Mouse (Mus musculus): ENCODE results near the gene Tmx2. TPM values are rescaled to one million over a fixed set of nuclear protein-coding genes. Genes with fewer than 3 reads are reported as not detected.

The Tmx2 gene
- polyA plus RNA-seq, 1 experiment from 2014 or later: 117 TPM

DNA sequence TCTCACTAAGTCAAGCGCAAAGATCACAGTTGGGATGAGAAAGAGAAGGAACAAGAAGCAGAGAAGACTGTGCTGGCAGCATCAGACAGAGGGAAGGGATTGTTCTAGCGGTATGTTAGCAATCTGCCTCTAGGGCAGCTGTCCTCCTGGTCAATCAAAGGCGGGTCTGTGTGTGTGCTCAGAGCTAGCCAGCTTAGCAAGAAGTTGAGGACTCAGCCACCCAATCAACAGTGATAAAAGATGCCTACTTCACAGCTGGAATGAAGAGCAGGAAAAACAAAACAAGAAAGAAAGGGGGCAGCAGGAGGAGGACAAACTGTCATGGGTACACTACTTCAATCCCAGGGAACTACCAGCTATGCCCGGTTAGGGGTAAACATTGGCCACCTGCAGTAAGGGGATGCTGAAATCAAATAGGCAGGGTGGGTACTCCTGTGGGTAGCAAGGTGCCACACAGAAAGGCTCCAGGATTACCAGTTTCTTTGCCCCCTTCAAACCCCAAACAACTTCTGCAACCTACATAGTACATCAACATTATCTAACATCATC, 43.9 kb downstream of the Tmx2 start:
- Histone ChIP-seq H3K36me3 (ENCODE audit: control insufficient read depth, insufficient read depth, low read length) (no peaks in the 10 kb centered on the region), H3K4me2 (ENCODE audit: low read depth, low read length) (peak overlapping the region; percentile 51), H3K27ac (ENCODE audit: low read length) (peak overlapping the region; percentile 99), H3K27me3 (ENCODE audit: control insufficient read depth, insufficient read depth, low read depth, low read length) (no peaks in the 10 kb centered on the region), H3K4me1 (replicated peaks; ENCODE audit: control insufficient read depth, insufficient read depth, low read length) (peaks cover 71% of the 10 kb centered on the region), H3K9me3 (ENCODE audit: control insufficient read depth, low read length) (no peaks in the 10 kb centered on the region), H3K9ac (ENCODE audit: low read length) (peak overlapping the region; percentile 51), H3K4me3 (ENCODE audit: low read length) (peak overlapping the region; percentile 5)
- no peak for ATAC-seq (ENCODE audit: low read depth)
- WGBS: 17% methylated on average over 4 of the region's 4 CpGs

DNA sequence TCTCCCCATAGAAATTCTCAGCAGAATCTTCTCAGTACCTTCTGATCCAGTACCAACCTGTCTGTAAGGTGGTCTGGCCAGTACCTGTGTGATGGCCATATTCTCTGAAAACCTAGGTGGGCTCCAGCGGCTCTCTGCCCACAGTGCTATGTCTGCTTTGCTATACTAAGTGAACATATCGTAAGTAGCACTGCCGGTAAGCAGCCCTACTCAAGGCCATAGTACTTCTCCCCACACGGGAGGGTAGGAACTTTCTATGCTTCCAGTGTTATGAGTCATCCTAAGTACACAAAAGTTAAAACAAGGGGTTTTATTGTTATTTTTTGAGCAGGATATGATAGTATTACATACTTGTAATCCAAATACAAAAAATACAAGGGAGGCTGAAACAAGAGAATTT, 44.9 kb downstream of the Tmx2 start:
- Histone ChIP-seq H3K4me3 (ENCODE audit: low read length) (0 out of 2 replicates have a peak overlapping the region, but pooled peaks have one; percentile 12), H3K9ac (ENCODE audit: low read length) (0 out of 2 replicates have a peak overlapping the region, but pooled peaks have one; percentile 44), H3K4me1 (replicated peaks; ENCODE audit: control insufficient read depth, insufficient read depth, low read length) (peaks cover 63% of the 10 kb centered on the region), H3K4me2 (ENCODE audit: low read depth, low read length) (peak overlapping the region; percentile 46), H3K36me3 (ENCODE audit: control insufficient read depth, insufficient read depth, low read length) (no peaks in the 10 kb centered on the region), H3K27me3 (ENCODE audit: control insufficient read depth, insufficient read depth, low read depth, low read length) (no peaks in the 10 kb centered on the region), H3K9me3 (ENCODE audit: control insufficient read depth, low read length) (no peaks in the 10 kb centered on the region), H3K27ac (ENCODE audit: low read length) (peak overlapping the region; percentile 99)
- no peak for ATAC-seq (ENCODE audit: low read depth)
- WGBS: 38% methylated on average over 4 of the region's 4 CpGs

DNA sequence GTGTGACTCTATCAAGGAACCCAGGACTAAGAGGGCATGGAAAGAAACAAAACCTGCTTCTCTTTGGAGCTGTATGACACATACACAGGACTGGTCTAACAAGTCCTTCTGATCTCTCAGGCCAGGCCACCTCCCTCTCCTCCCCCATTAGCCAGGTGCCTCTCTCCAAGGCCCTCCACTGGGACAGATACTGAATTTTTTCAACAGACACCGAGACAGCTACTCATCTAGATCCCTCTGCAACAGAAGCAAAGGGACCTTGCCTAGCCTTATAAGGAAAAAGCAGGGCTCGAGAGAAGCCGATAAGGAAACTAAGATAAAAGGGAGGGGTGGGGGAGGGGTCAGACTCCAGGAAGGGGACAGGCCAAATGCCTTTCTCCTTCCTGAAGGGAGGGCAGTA, 45.9 kb downstream of the Tmx2 start:
- no peak for ATAC-seq (ENCODE audit: low read depth)
- H3K4me1 ChIP-seq (replicated peaks; ENCODE audit: control insufficient read depth, insufficient read depth, low read length): peaks cover 53% of the 10 kb centered on the region
- H3K4me3 ChIP-seq (ENCODE audit: low read length): peak overlapping the region; percentile 30
- peak overlapping the region; percentile 51 for H3K4me2 ChIP-seq (ENCODE audit: low read depth, low read length)
- peak overlapping the region; percentile 47 for H3K9ac ChIP-seq (ENCODE audit: low read length)
- WGBS: 0% methylated on average over 3 of the region's 3 CpGs
- no peaks in the 10 kb centered on the region for H3K36me3 ChIP-seq (ENCODE audit: control insufficient read depth, insufficient read depth, low read length)
- H3K27ac ChIP-seq (ENCODE audit: low read length): peak overlapping the region; percentile 91
- no peaks in the 10 kb centered on the region for H3K27me3 ChIP-seq (ENCODE audit: control insufficient read depth, insufficient read depth, low read depth, low read length)
- H3K9me3 ChIP-seq (ENCODE audit: control insufficient read depth, low read length): no peaks in the 10 kb centered on the region

DNA sequence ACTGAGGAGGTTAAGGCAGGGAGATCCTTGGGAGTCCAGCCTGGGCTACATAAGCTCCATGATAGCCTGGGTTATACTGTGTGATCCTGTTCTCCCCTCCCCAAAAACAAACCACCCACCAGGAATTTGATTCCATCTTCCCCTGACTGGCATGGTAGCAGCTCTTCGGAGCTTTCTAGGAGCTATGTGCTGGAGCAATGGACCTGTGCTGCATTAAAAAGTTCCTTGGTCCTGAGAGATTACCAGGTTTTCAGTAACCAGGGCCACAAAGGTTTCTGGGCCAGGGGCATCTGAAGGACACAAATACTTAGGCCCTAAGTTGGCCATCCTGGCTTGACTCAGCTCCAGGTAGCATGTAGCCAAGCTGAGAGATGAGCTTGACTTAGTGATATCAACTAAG, 46.9 kb downstream of the Tmx2 start:
- Histone ChIP-seq H3K9me3 (ENCODE audit: control insufficient read depth, low read length) (no peaks in the 10 kb centered on the region), H3K9ac (ENCODE audit: low read length) (no peak overlapping the region), H3K36me3 (ENCODE audit: control insufficient read depth, insufficient read depth, low read length) (no peaks in the 10 kb centered on the region), H3K27ac (ENCODE audit: low read length) (peak overlapping the region; percentile 91), H3K27me3 (ENCODE audit: control insufficient read depth, insufficient read depth, low read depth, low read length) (no peaks in the 10 kb centered on the region), H3K4me2 (ENCODE audit: low read depth, low read length) (no peak overlapping the region), H3K4me3 (ENCODE audit: low read length) (no peak overlapping the region), H3K4me1 (replicated peaks; ENCODE audit: control insufficient read depth, insufficient read depth, low read length) (peaks cover 48% of the 10 kb centered on the region)
- ATAC-seq (ENCODE audit: low read depth): no peak
- 88% methylated on average over 1 of the region's 1 CpGs for WGBS

DNA sequence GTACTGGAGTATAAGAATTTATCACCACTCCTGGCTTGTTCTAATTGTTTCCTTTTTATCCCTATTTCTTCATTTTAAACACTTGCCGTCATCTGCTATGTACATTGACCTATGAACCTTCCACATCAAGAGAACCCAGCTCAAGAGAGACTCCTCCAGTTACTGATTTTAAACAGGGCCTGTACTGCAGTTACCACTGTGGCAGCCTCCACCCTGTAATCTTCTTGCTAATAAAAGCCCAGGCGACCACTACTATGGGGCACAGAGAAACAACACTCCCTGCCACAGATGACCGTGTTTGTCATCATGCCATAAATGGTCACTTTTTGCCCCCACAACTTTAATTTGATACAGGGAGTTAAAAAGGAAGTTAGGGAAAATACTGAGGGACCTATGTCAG, 51.9 kb downstream of the Tmx2 start:
- ATAC-seq (ENCODE audit: low read depth): no peak
- H3K4me3 ChIP-seq (ENCODE audit: low read length): no peak overlapping the region
- H3K9ac ChIP-seq (ENCODE audit: low read length): no peak overlapping the region
- H3K27ac ChIP-seq (ENCODE audit: low read length): peak overlapping the region; percentile 45
- H3K4me1 ChIP-seq (replicated peaks; ENCODE audit: control insufficient read depth, insufficient read depth, low read length): peaks cover 37% of the 10 kb centered on the region
- WGBS: 35% methylated on average over 3 of the region's 3 CpGs
- no peaks in the 10 kb centered on the region for H3K9me3 ChIP-seq (ENCODE audit: control insufficient read depth, low read length)
- H3K4me2 ChIP-seq (ENCODE audit: low read depth, low read length): no peak overlapping the region
- H3K27me3 ChIP-seq (ENCODE audit: control insufficient read depth, insufficient read depth, low read depth, low read length): no peaks in the 10 kb centered on the region
- peaks cover 7% of the 10 kb centered on the region; the same call in 1 of the 2 replicates for H3K36me3 ChIP-seq (ENCODE audit: control insufficient read depth, insufficient read depth, low read length)

DNA sequence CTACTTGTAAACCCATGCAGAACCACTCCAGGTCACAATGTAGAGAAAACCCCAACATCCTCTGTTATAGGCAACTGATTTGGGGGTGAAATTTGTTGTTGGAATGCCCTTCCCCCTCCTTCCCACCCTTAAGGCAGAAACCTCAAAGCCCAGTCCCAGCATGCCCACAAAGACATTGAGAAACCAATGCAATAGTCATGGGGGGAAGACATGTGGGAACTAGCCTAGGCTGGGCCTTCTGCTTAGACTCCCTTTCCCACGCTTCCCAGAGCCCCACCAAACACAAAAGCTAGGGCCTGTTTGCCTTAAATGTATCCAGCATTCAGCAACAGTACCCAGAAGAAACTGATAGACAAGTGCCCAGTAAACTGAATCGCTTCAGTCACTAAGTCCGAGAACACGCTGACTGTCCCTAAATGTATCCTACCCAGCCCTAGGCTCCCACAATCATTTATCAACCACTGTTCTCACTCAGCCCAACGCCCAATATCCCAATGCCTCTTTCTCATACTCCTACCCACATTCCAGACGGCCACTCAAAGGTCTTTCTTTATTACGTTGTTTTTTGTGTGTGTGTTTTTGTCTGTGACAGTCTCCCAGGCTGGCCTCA, 52.5 kb downstream of the Tmx2 start:
- no peak overlapping the region for H3K4me2 ChIP-seq (ENCODE audit: low read depth, low read length)
- no peak for ATAC-seq (ENCODE audit: low read depth)
- H3K9ac ChIP-seq (ENCODE audit: low read length): no peak overlapping the region
- peaks cover 7% of the 10 kb centered on the region; the same call in 1 of the 2 replicates for H3K36me3 ChIP-seq (ENCODE audit: control insufficient read depth, insufficient read depth, low read length)
- no peaks in the 10 kb centered on the region for H3K27me3 ChIP-seq (ENCODE audit: control insufficient read depth, insufficient read depth, low read depth, low read length)
- peak overlapping the region; percentile 45 for H3K27ac ChIP-seq (ENCODE audit: low read length)
- 62% methylated on average over 7 of the region's 7 CpGs for WGBS
- H3K4me1 ChIP-seq (replicated peaks; ENCODE audit: control insufficient read depth, insufficient read depth, low read length): peaks cover 37% of the 10 kb centered on the region
- no peaks in the 10 kb centered on the region for H3K9me3 ChIP-seq (ENCODE audit: control insufficient read depth, low read length)
- no peak overlapping the region for H3K4me3 ChIP-seq (ENCODE audit: low read length)

DNA sequence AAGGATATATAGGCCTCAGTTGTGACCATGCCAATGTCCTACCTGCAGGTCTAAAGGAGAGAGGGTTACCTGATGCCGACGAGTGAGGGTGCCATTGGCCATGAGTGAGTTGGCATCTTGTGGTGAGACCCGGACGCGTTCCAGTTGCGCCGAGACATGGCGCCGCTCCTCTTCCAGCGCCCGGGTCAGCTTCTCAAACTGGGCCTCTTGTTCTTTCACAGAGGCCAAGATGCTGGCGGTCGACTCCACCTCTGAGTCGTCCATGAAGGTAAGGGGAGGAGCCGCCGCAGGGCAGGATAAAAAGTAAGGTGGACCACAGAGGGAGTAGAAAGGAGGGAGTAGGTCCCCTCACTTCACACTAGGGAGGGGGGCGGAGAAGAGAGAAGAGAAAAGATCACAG, 54.7 kb downstream of the Tmx2 start:
- Histone ChIP-seq H3K9me3 (ENCODE audit: control insufficient read depth, low read length) (no peaks in the 10 kb centered on the region), H3K9ac (ENCODE audit: low read length) (no peak overlapping the region), H3K4me2 (ENCODE audit: low read depth, low read length) (no peak overlapping the region), H3K4me3 (ENCODE audit: low read length) (no peak overlapping the region), H3K27ac (ENCODE audit: low read length) (no peak overlapping the region), H3K36me3 (ENCODE audit: control insufficient read depth, insufficient read depth, low read length) (peaks cover 22% of the 10 kb centered on the region), H3K4me1 (replicated peaks; ENCODE audit: control insufficient read depth, insufficient read depth, low read length) (peaks cover 38% of the 10 kb centered on the region), H3K27me3 (ENCODE audit: control insufficient read depth, insufficient read depth, low read depth, low read length) (no peaks in the 10 kb centered on the region)
- 91% methylated on average over 17 of the region's 17 CpGs for WGBS
- no peak for ATAC-seq (ENCODE audit: low read depth)

DNA sequence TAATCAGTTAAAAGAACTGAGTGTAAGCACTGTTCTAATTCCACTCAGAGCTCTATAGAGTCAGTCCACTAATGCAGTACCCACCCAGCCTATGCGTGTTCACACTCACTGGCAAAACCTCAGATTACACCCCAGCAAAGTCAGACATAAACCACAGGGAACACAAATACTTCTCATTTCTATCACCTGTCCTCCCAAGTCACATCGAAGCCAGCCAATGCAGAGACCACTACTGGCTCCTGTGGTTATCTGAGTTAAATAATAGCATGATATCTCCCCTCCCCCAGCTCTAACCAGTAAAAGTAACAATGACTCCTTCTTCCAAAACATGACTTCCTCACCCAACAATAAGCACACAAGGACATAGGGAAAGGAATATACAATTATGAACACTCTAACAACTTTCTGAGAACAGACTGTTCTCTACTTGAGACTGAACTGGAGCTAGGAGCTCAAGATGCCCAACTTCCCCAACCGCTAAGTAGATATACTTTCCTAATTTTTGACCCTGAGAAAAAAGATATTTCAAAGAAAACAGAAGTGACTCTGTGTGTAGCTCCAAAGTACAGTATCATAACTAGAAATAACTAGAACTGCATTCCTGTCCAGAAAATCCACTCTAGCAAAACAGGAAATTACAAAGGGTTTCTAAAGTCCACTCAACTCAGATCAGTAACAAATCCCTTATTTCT, 55.4 kb downstream of the Tmx2 start:
- H3K9me3 ChIP-seq (ENCODE audit: control insufficient read depth, low read length): no peaks in the 10 kb centered on the region
- H3K9ac ChIP-seq (ENCODE audit: low read length): no peak overlapping the region
- H3K27ac ChIP-seq (ENCODE audit: low read length): peak overlapping the region; percentile 5
- no peak for ATAC-seq (ENCODE audit: low read depth)
- WGBS: 82% methylated on average over 3 of the region's 3 CpGs
- no peak overlapping the region for H3K4me3 ChIP-seq (ENCODE audit: low read length)
- H3K4me1 ChIP-seq (replicated peaks; ENCODE audit: control insufficient read depth, insufficient read depth, low read length): peaks cover 43% of the 10 kb centered on the region
- no peak overlapping the region for H3K4me2 ChIP-seq (ENCODE audit: low read depth, low read length)
- H3K27me3 ChIP-seq (ENCODE audit: control insufficient read depth, insufficient read depth, low read depth, low read length): no peaks in the 10 kb centered on the region
- peaks cover 22% of the 10 kb centered on the region for H3K36me3 ChIP-seq (ENCODE audit: control insufficient read depth, insufficient read depth, low read length)

DNA sequence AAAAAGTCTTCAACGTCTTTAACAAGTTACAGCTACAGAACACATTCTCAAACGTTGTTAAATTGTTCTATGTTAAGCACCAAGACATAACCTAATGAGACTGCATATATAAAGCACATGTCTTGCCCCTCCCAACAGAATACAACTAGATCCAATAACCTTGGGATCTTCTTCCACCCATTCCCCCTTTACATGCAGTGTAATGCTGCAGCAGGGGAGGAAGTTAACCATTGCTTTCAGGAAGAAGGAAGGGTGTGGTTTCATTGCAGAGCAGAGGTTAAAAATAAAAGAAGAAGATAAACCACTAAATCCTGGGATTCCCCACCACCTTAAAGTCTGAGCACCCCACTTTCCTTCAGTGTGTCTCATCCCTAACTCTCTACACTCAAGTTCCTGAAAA, 56.3 kb downstream of the Tmx2 start:
- Histone ChIP-seq H3K9ac (ENCODE audit: low read length) (no peak overlapping the region), H3K27me3 (ENCODE audit: control insufficient read depth, insufficient read depth, low read depth, low read length) (no peaks in the 10 kb centered on the region), H3K4me3 (ENCODE audit: low read length) (no peak overlapping the region), H3K9me3 (ENCODE audit: control insufficient read depth, low read length) (no peaks in the 10 kb centered on the region), H3K4me2 (ENCODE audit: low read depth, low read length) (no peak overlapping the region), H3K27ac (ENCODE audit: low read length) (peak overlapping the region; percentile 52), H3K36me3 (ENCODE audit: control insufficient read depth, insufficient read depth, low read length) (peaks cover 22% of the 10 kb centered on the region), H3K4me1 (replicated peaks; ENCODE audit: control insufficient read depth, insufficient read depth, low read length) (peaks cover 43% of the 10 kb centered on the region)
- WGBS: 27% methylated on average over 2 of the region's 2 CpGs
- no peak for ATAC-seq (ENCODE audit: low read depth)

Data from lung, embryonic 16.5 days (tissue).